Mouse (Mus musculus) liver, embryonic 13.5 days (tissue): ENCODE measurements around the gene Adamtsl4. TPM values are rescaled to one million over a fixed set of nuclear protein-coding genes. Genes with fewer than 3 reads are reported as not detected.
A peak's percentile ranks its signal among the peaks of the same experiment; 100 is the strongest.
"Not testable (repeated sequence)": the region's sequence is repeated elsewhere in the genome, so short reads cannot be mapped to it uniquely, and the experiment has no call there.

Experiments used
- ATAC-seq: fragments of 200-750 bp; cut with Nextera tagmentation; 2 replicates; pipeline ENCODE4 v1.8.0; 2017; ENCODE audit warnings: low read depth, mild to moderate bottlenecking, moderate number of reproducible peaks, moderate library complexity
- DNase-seq: peaks from one replicate; pipeline ENCODE4 v3.0.0; 2022
- H3K27ac ChIP-seq: fragments of 300-500 bp; sonication (generic); 2 replicates; pipeline ENCODE4 v1.5.1; 2015; ENCODE audit warnings: moderate library complexity, mild to moderate bottlenecking, inconsistent platforms
- H3K27me3 ChIP-seq: fragments of 300-500 bp; sonication (generic); 2 replicates; pipeline ENCODE4 v1.6.1; 2015; ENCODE audit warnings: mild to moderate bottlenecking, inconsistent platforms
- H3K36me3 ChIP-seq: fragments of 300-500 bp; sonication (generic); 2 replicates; pipeline ENCODE4 v1.6.1; 2015; ENCODE audit warnings: mild to moderate bottlenecking, inconsistent platforms
- H3K4me1 ChIP-seq: fragments of 300-500 bp; sonication (generic); replicated peaks from 2 replicates; pipeline ENCODE4 v1.6.1; 2015; ENCODE audit warnings: inconsistent platforms
- H3K4me2 ChIP-seq: fragments of 300-500 bp; sonication (generic); 2 replicates; pipeline ENCODE4 v1.6.1; 2015; ENCODE audit warnings: inconsistent platforms, mild to moderate bottlenecking, moderate library complexity
- H3K4me3 ChIP-seq: fragments of 300-500 bp; sonication (generic); replicated peaks from 2 replicates; pipeline ENCODE4 v1.5.1; 2015; ENCODE audit warnings: mild to moderate bottlenecking, inconsistent platforms
- H3K9ac ChIP-seq: fragments of 300-500 bp; sonication (generic); 2 replicates; pipeline ENCODE4 v1.6.1; 2015; ENCODE audit warnings: mild to moderate bottlenecking, inconsistent platforms
- H3K9me3 ChIP-seq: fragments of 300-500 bp; sonication (generic); replicated peaks from 2 replicates; pipeline ENCODE4 v1.6.1; 2016; ENCODE audit warnings: inconsistent platforms
- WGBS: fragments of 180-500 bp; shearing (Covaris S2); methylation state at CpG from one replicate; pipeline ENCODE4 v1.1.7; 2015; ENCODE audit not compliant: insufficient replicate concordance; 5-methylcytosine and 5-hydroxymethylcytosine counted together
- polyA plus RNA-seq: library from polyadenylated mRNA; unstranded; fragments of >200 nt; fragmentation: Nextera tagmentation; extraction: Ambion mirVana; gene quantifications from 2 replicates; pipeline ENCODE4 v1.2.1, GENCODE M21; 2015

The Adamtsl4 gene
- polyA plus RNA-seq, 1 experiment from 2014 or later, result 0.83 TPM

GRCm38 (mm10) chr3:95658868-95659712 lies 28.6 kb downstream of the Adamtsl4 start:
- no peaks in the 10 kb centered on the region for H3K9me3 ChIP-seq
- peak overlapping the region; percentile 87 for H3K4me2 ChIP-seq
- DNase-seq (peak; percentile 58), ATAC-seq (peak; percentile 29)
- H3K27me3 ChIP-seq, result no peaks in the 10 kb centered on the region
- peaks cover 40% of the 10 kb centered on the region for H3K36me3 ChIP-seq
- WGBS, result under 1% methylated on average over 101 of the region's 113 CpGs
- H3K27ac ChIP-seq, result peak overlapping the region; percentile 97
- H3K4me3 ChIP-seq, result peak overlapping the region; percentile 97
- H3K4me1 ChIP-seq, result peaks cover 64% of the 10 kb centered on the region
- peak overlapping the region; percentile 100 for H3K9ac ChIP-seq

DNA sequence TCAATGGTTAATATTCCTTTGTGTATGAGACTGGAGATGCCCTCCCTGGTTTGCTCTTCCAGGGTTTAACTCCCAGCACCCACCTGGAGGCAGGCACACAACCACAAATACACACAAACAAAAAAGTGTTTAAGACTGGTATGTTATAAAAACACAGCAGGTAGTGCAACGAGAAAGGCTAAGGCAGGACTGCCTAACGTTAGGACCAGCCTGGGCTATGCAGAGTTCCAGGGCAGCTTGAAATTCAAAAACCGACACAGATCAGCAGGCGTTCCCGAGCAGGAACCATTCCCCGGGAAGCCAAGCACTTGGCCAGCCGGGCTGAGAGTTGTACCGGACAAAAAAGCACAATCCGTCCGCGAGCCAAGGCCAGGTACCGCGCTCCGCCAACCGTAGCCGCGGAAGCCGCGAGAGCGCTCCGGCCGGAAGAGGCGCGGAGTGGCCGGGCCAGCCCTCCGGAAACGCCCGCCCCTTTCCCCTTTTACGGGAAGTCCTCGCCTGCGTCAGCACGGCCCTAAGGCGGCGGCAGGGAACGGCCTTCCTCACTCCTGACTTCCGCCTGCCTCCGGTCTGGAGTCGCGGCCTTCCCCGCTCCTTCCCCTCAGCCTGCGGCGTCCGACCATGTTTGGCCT lies 29.4 kb downstream of the Adamtsl4 start, which contains the start of gene Mcl1:
TSS of gene Mcl1 (plus strand) at position 553 of the 632 bp plus-strand sequence.
- peak within 1 kb of the TSS; percentile 87 for H3K4me2 ChIP-seq
- ATAC-seq, result peak; percentile 94
- peaks cover 33% of the 10 kb centered on the region for H3K36me3 ChIP-seq
- WGBS, result under 1% methylated on average over 43 of the region's 43 CpGs
- H3K27me3 ChIP-seq, result no peaks in the 10 kb centered on the region
- H3K9ac ChIP-seq, result peak within 1 kb of the TSS; percentile 100
- H3K4me1 ChIP-seq, result peaks cover 64% of the 10 kb centered on the region
- peak within 1 kb of the TSS; percentile 97 for H3K4me3 ChIP-seq
- peak within 1 kb of the TSS; percentile 97 for H3K27ac ChIP-seq
- peak; percentile 91 for DNase-seq
- H3K9me3 ChIP-seq, result no peaks in the 10 kb centered on the region

DNA sequence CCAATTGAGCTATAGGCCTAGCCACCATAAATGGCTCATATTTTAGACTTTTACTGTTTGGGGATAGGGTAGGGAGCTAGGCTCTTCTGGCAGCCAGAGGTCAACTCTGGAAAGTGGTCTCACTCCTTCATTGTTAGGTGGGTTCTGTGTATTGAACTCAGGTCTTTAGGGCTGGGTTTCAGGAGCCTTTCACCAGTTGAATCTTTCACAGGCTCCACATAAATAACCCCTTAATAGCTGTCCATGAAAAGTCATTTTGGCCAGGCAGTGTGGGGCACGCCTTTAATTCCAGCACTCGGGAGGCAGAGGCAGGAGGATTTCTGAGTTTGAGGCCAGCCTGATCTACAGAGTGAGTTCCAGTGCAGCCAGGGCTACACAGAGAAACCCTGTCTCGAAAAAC lies 30.0 kb downstream of the Adamtsl4 start:
- DNase-seq (no peak), ATAC-seq (no peak)
- Histone ChIP-seq H3K4me2 (peak overlapping the region; percentile 87), H3K9me3 (no peaks in the 10 kb centered on the region), H3K27me3 (no peaks in the 10 kb centered on the region), H3K36me3 (peaks cover 27% of the 10 kb centered on the region), H3K4me1 (peaks cover 64% of the 10 kb centered on the region), H3K9ac (peak overlapping the region; percentile 100), H3K4me3 (peak overlapping the region; percentile 97), H3K27ac (peak overlapping the region; percentile 97)
- WGBS, result 58% methylated on average over 3 of the region's 3 CpGs

DNA sequence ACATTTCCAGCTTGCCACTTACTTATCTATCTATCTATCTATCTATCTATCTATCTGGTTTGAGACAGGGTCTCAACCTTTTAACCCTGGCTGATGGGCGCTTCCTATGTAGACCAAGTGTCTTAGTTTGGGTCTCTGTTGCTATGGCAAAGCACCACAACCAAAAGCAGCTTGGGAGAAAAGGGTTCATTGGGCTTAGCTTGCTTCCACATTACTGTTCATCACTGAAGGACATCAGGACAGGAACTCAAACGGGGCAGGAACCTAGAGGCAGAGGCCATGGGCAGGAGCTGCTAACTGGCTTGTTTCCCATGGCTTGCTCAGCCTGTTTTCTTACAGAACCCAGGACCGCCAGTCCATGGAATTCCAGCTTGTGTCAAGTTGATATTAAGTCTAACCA lies 30.6 kb downstream of the Adamtsl4 start:
- peak overlapping the region; percentile 97 for H3K27ac ChIP-seq
- 71% methylated on average over 3 of the region's 3 CpGs for WGBS
- H3K36me3 ChIP-seq, result peaks cover 21% of the 10 kb centered on the region
- H3K4me2 ChIP-seq, result peak overlapping the region; percentile 87; the same call in 1 of the 2 replicates
- H3K9ac ChIP-seq, result 0 out of 2 replicates have a peak overlapping the region, but pooled peaks have one; percentile 100
- ATAC-seq (no peak), DNase-seq (no peak)
- H3K27me3 ChIP-seq, result no peaks in the 10 kb centered on the region
- peak overlapping the region; percentile 97; the same call in 1 of the 2 replicates for H3K4me3 ChIP-seq
- H3K4me1 ChIP-seq, result peaks cover 64% of the 10 kb centered on the region
- H3K9me3 ChIP-seq, result no peaks in the 10 kb centered on the region

DNA sequence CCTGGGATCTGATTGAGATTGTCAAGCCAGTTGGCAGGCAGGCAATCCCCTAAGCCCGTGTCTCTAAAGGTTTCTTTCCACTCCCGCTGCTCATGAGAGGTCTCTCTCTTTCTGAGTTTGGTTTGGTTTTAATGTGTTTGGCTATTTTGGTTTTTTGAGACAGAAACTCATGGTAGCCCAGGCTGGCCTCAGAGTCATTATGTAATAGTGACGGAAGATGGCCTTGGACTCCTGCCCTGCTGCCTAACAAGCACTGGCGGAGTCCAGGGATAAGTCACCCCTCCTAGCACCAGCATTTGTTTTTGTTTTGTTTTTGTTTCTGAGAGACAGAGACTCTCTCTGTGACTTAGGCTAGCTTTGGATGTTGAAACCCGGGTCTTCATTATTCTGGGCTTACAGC lies 32.3 kb downstream of the Adamtsl4 start:
- ATAC-seq (no peak), DNase-seq (no peak)
- Histone ChIP-seq H3K9me3 (no peaks in the 10 kb centered on the region), H3K9ac (no peak overlapping the region), H3K27me3 (no peaks in the 10 kb centered on the region), H3K4me2 (no peak overlapping the region), H3K27ac (no peak overlapping the region), H3K4me3 (no peak overlapping the region), H3K36me3 (peaks cover 7% of the 10 kb centered on the region), H3K4me1 (peaks cover 63% of the 10 kb centered on the region)
- 82% methylated on average over 5 of the region's 5 CpGs for WGBS

DNA sequence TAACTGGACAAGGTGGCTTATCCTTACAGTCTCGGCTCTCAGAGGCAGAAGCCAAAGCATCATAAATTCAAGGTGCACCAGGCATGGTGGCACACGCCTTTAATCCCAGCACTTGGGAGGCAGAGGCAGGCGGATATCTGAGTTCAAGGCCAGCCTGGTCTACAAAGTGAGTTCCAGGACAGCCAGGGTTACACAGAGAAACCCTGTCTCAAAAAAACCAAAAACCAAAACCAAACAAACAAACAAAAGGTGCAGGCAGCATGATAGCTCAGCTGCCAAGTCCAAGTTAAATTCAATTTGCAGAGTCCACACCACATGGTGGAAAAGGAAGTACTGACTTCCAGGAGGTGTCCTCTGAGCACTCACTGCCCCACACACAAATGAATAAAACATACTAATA lies 33.3 kb downstream of the Adamtsl4 start:
- not testable (repeated sequence) for H3K4me3 ChIP-seq, H3K27ac ChIP-seq, H3K36me3 ChIP-seq, DNase-seq, H3K9me3 ChIP-seq, H3K27me3 ChIP-seq, ATAC-seq, H3K4me2 ChIP-seq, H3K9ac ChIP-seq
- peaks cover 64% of the 10 kb centered on the region for H3K4me1 ChIP-seq
- WGBS, result 83% methylated on average over 3 of the region's 3 CpGs

DNA sequence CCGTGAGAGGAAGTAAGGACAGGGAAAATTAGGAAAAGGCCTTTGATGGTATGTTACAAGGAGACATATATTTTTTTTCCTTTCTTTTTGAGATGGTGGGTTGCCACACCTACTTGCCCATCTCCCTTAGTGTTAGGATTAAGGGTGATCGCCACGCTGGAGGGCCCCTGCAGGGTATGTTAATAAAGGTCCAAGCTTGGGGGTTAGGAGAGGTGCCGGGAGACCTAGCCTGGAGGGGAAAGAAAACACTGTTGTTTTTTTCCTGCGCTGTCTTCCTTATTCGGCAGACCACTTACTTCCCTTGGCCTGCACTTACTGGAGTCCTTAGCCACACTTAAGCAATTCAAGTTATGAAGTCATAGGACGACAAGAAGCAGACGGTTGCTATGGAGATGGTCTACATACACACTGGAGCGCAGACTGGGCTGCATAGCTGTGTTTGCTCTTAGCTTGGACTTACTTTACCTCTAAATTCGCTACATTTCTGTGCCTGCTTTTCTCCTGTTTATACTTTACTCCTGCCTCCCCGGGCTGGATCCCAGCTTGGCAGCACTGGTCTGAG lies 34.2 kb downstream of the Adamtsl4 start:
- Histone ChIP-seq H3K9ac (no peak overlapping the region), H3K9me3 (no peaks in the 10 kb centered on the region), H3K4me2 (no peak overlapping the region), H3K36me3 (no peaks in the 10 kb centered on the region), H3K4me1 (peaks cover 64% of the 10 kb centered on the region), H3K4me3 (no peak overlapping the region), H3K27me3 (no peaks in the 10 kb centered on the region), H3K27ac (no peak overlapping the region)
- WGBS, result 43% methylated on average over 11 of the region's 11 CpGs
- DNase-seq, result no peak
- ATAC-seq, result no peak

DNA sequence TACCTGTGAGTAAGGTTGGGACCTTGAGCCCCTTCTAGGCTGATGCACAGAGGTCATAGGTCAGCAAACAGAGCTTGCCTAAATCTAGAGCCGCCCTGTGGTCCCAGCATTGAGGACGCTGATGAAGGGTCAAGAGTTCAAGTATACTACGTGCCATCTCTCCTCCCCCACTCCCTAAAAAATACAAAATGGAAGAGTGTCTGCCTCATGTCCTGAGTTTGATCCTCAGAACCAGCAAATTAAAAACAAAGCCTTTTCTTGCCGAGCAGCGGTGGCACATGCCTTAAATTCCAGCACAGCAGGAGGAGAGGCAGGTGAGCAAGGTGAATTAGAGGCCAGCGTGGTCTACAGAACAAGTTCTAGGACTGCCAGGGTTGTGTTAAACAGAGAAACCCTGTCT lies 34.8 kb downstream of the Adamtsl4 start:
- H3K27me3 ChIP-seq, result no peaks in the 10 kb centered on the region
- ATAC-seq (no peak), DNase-seq (no peak)
- WGBS, result 55% methylated on average over 6 of the region's 6 CpGs
- no peak overlapping the region for H3K9ac ChIP-seq
- no peak overlapping the region for H3K4me3 ChIP-seq
- H3K4me2 ChIP-seq, result no peak overlapping the region
- peaks cover 62% of the 10 kb centered on the region for H3K4me1 ChIP-seq
- no peaks in the 10 kb centered on the region for H3K36me3 ChIP-seq
- H3K27ac ChIP-seq, result no peak overlapping the region
- H3K9me3 ChIP-seq, result no peaks in the 10 kb centered on the region

DNA sequence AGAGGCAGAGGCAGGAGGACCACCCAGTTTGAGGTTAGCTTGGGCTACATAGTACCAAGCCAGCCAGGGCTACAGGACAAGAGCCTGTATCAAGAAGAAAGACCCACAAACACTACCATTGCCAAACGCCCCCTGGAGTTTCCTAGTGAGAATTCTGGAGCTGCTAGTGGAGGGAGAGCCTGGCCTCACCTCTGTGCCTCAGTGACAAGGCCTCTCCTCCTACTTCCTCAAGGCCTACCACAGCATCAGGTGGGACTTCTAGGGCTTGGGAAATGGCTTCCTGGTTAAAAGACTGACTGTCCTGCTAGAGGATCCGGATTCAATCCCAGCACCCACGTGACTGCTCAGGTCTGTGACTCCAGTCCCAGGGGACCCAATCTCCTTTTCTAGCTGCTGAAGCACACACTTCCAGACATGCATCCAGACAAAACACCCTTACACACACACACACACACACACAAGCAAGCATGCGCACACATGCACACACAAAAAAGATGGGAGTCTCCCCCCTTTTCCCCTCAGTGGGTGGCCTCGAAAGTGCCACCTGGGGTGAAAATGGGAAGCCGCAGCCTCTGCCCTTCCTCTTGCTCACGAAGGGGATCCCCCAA lies 35.4 kb downstream of the Adamtsl4 start:
- Histone ChIP-seq H3K4me1 (peaks cover 56% of the 10 kb centered on the region), H3K36me3 (no peaks in the 10 kb centered on the region), H3K27ac (peak overlapping the region; percentile 44; the same call in 1 of the 2 replicates), H3K4me2 (no peak overlapping the region), H3K9me3 (no peaks in the 10 kb centered on the region), H3K9ac (0 out of 2 replicates have a peak overlapping the region, but pooled peaks have one; percentile 2), H3K27me3 (no peaks in the 10 kb centered on the region), H3K4me3 (no peak overlapping the region)
- ATAC-seq (no peak), DNase-seq (no peak)
- 61% methylated on average over 7 of the region's 7 CpGs for WGBS

DNA sequence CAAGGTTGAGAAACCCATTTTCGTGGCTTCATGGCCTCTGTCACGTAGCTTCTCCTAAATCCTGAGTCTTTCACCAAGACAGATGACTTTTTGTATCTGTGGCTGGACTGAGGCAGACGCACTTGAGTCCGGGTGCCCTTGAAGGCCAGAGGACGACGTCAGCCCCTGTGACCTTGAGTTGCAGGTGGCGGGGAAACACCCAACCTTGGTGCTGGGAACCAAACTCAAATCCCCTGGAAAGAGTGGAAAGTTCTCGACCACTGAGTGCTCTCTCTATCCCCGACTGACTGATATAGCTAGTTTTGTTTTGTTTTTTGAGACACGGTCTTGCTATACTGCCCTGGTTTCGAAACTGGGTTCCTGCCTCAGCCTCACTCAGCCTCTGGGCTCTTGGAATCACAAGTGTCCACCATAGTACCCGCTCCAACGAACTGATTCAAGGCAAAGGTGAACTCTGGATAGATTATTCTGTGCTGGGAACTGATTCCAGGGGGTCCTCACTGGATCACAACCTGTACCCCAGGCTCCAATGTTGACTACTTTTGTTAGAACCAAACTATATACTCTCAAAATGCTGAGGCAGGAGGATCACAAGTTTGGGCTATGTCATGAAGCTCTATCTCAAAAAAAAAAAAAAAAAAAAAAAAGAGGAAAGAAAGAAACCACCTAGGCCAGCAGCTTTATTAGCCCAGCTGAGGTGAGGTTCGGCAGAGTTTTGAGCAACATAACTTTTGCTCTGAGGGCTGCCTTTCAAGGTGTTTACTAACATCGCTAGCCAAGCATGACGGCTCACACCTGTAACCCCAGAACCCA lies 36.1 kb downstream of the Adamtsl4 start:
- DNase-seq, result no peak
- no peaks in the 10 kb centered on the region for H3K36me3 ChIP-seq
- H3K4me1 ChIP-seq, result peaks cover 49% of the 10 kb centered on the region
- no peak overlapping the region for H3K9ac ChIP-seq
- H3K27me3 ChIP-seq, result no peaks in the 10 kb centered on the region
- 76% methylated on average over 16 of the region's 16 CpGs for WGBS
- H3K4me2 ChIP-seq, result no peak overlapping the region
- H3K4me3 ChIP-seq, result no peak overlapping the region
- no peaks in the 10 kb centered on the region for H3K9me3 ChIP-seq
- ATAC-seq, result no peak
- peak overlapping the region; percentile 44 for H3K27ac ChIP-seq
